Mouse (Mus musculus) kidney, postnatal 0 days (tissue): ENCODE measurements at regions not wholly inside any gene's neighbourhood (a gene's known extent, or its start where the extent isn't known, plus 50 kb on each side); places are given as distances from the start of the nearest gene placed in this dataset.

ENCODE experiments used
- ATAC-seq: fragments of 200-750 bp; cut with Nextera tagmentation; replicated peaks from 2 replicates; pipeline ENCODE4 v1.8.0; 2017; ENCODE audit warnings: low read depth, moderate number of reproducible peaks, moderate TSS enrichment, moderate library complexity; ENCODE audit not compliant: low FRiP score
- DNase-seq: peaks from one replicate; pipeline ENCODE4 v3.0.0-alpha.2; 2016; ENCODE audit warnings: low spot score
- H3K27ac ChIP-seq: fragments of 300-500 bp; sonication (generic); 2 replicates; pipeline ENCODE4 v1.5.1; 2014; ENCODE audit warnings: mild to moderate bottlenecking
- H3K27me3 ChIP-seq: fragments of 300-500 bp; sonication (generic); 2 replicates; pipeline ENCODE4 v1.6.1; 2014; ENCODE audit warnings: low read length, mixed read lengths; ENCODE audit not compliant: insufficient read depth
- H3K36me3 ChIP-seq: fragments of 300-500 bp; sonication (generic); 2 replicates; pipeline ENCODE4 v1.6.1; 2014; ENCODE audit warnings: low read length, mixed read lengths; ENCODE audit not compliant: insufficient read depth
- H3K4me1 ChIP-seq: fragments of 300-500 bp; sonication (generic); replicated peaks from 2 replicates; pipeline ENCODE4 v1.6.1; 2014; ENCODE audit warnings: antibody characterized with exemption, low read length, mixed read lengths; ENCODE audit not compliant: insufficient read depth
- H3K4me2 ChIP-seq: fragments of 300-500 bp; sonication (generic); 2 replicates; pipeline ENCODE4 v1.6.1; 2014; ENCODE audit warnings: mild to moderate bottlenecking, low read length, moderate library complexity, mixed read lengths
- H3K4me3 ChIP-seq: fragments of 300-500 bp; sonication (generic); replicated peaks from 2 replicates; pipeline ENCODE4 v1.5.1; 2014; ENCODE audit warnings: low read depth, low read length
- H3K9ac ChIP-seq: fragments of 300-500 bp; sonication (generic); 2 replicates; pipeline ENCODE4 v1.6.1; 2014; ENCODE audit warnings: low read depth, low read length
- H3K9me3 ChIP-seq: fragments of 300-500 bp; sonication (generic); replicated peaks from 2 replicates; pipeline ENCODE4 v1.6.1; 2016; ENCODE audit warnings: low read length, inconsistent platforms, mixed read lengths
- CTCF ChIP-seq: IDR thresholded peaks from 2 replicates; pipeline ENCODE4 v1.5.1; 2016; ENCODE audit warnings: antibody characterized with exemption, low read depth, mild to moderate bottlenecking, moderate library complexity
- WGBS: fragments of 180-500 bp; shearing (Covaris S2); extraction: QIAGEN DNeasy Blood & Tissue Kit; methylation state at CpG from one replicate; pipeline ENCODE4 v1.1.7; 2014; 5-methylcytosine and 5-hydroxymethylcytosine counted together

DNA sequence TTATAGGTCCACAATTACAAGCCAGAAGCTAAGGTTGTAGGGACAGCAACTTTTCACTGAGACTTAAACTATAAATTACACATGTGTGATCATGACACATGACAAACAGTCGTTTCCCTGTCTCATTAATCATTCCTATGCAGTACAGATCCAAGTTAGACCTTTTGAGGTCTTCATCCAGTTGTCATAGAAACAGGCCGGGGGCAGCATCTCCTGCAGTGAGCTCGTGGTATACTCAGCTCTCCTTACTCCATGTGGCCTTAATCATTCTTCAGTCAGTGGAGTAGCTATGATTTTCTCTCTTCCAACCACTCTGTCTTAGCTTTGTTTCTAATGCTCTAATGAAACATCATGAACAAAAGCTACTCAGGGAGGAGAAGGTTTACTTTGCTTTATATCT lies 178.1 kb downstream of the Ipo8 start:
- Histone ChIP-seq H3K36me3 (no peaks in the 10 kb centered on the region), H3K4me3 (no peak overlapping the region), H3K9ac (no peak overlapping the region), H3K27ac (no peak overlapping the region), H3K4me2 (no peak overlapping the region), H3K4me1 (no peaks in the 10 kb centered on the region), H3K27me3 (no peaks in the 10 kb centered on the region), H3K9me3 (no peaks in the 10 kb centered on the region)
- TF ChIP-seq CTCF = no peak
- WGBS = 25% methylated on average over 3 of the region's 3 CpGs
- DNase-seq (no peak), ATAC-seq (no peak)

DNA sequence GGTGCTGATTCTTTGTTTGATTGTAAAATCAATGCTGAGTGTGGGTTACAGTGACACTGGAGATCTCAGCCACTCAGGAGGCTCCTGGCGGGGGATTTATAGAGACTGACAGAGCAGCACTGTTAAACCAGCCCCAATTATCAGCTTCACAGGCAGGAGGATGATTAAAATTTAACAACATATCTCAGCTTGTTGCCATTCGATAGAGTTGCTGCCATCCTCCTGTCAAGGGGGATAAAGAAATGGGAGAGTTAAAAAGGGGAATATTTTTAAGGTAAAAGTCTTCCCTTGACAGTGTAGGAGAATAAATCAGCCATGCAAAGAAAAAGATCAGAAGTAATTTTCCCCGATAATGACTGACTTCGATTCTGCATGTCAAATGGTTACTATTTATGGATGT lies 178.8 kb downstream of the Ipo8 start:
- no peaks in the 10 kb centered on the region for H3K9me3 ChIP-seq
- no peaks in the 10 kb centered on the region for H3K27me3 ChIP-seq
- DNase-seq = no peak
- no peaks in the 10 kb centered on the region for H3K36me3 ChIP-seq
- no peak overlapping the region for H3K9ac ChIP-seq
- H3K4me3 ChIP-seq = no peak overlapping the region
- no peaks in the 10 kb centered on the region for H3K4me1 ChIP-seq
- no peak overlapping the region for H3K27ac ChIP-seq
- H3K4me2 ChIP-seq = no peak overlapping the region
- TF ChIP-seq CTCF = no peak
- 54% methylated on average over 4 of the region's 4 CpGs for WGBS
- ATAC-seq = no peak

DNA sequence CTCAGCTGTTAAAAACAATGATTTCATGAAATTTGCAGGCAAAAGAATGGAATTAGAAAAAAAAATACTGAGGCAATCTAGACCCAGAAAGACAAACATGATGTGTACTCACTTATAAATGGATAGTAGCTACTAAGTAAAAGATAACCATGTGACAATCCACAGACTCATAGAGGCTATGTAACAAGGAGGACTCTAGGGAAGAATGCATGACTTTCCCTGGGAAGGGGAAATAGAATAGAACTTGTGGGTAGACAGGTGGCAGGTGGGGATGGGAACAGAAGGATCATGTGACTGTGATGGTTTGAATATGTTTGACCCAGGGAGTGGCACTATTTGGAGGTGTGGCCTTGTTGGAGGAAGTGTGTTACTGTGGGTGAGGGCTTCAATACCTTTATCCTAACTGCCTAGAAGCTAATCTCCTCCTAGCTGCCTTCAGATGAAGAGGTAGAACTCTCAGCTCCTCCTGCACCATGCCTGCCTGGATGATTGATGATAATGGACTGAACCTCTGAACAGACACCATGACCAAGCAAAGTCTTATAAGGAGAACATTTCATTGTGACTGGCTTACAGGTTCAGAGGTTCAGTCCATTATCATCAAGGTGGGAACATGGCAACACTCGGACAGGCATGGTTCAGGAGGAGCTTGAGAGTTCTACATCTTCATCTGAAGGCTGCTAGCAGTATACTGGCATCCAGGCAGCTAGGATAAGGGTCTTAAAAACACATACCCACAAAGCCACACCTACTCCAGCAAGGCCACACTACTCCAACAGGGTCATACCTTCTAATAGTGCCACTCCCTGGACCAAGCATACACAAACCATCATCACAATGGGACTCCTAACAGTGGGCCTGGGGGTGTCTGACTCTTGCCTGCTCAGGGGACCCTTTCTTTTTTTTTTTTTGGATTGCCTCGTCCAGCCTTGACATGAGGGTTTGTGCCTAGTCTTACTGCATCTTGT lies 183.6 kb downstream of the Ipo8 start:
- no peak for ATAC-seq
- DNase-seq = no peak
- Histone ChIP-seq H3K9me3 (no peaks in the 10 kb centered on the region), H3K27ac (no peak overlapping the region), H3K36me3 (no peaks in the 10 kb centered on the region), H3K27me3 (no peaks in the 10 kb centered on the region), H3K9ac (no peak overlapping the region), H3K4me1 (no peaks in the 10 kb centered on the region), H3K4me3 (no peak overlapping the region), H3K4me2 (no peak overlapping the region)
- WGBS = 58% methylated on average over 2 of the region's 2 CpGs
- TF ChIP-seq CTCF = no peak

DNA sequence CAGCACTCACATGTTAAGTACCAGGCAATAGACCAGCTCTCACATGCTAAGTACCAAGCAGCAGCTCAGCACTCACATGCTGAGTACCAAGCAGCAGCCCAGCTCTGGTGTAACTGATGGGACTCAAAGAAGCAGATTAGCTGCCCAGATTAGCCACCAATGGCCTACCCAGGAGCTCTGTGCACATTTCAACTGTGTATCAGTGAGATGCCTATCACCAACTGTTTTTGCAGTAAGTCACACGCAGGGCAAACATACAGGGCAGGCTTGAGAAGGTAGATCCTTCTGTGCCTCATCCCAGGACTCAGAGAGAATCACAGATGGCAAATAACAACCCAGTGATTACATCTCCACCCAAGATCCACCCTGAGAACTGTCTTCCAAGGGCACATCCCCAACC lies 190.7 kb downstream of the Ipo8 start:
- no peak for TF ChIP-seq CTCF
- no peak overlapping the region for H3K4me2 ChIP-seq
- no peak for DNase-seq
- no peaks in the 10 kb centered on the region for H3K27me3 ChIP-seq
- no peak for ATAC-seq
- no peak overlapping the region for H3K27ac ChIP-seq
- no peaks in the 10 kb centered on the region for H3K36me3 ChIP-seq
- H3K4me3 ChIP-seq = no peak overlapping the region
- no peaks in the 10 kb centered on the region for H3K4me1 ChIP-seq
- no peaks in the 10 kb centered on the region for H3K9me3 ChIP-seq
- WGBS = 96% methylated on average over 1 of the region's 1 CpGs
- H3K9ac ChIP-seq = no peak overlapping the region

DNA sequence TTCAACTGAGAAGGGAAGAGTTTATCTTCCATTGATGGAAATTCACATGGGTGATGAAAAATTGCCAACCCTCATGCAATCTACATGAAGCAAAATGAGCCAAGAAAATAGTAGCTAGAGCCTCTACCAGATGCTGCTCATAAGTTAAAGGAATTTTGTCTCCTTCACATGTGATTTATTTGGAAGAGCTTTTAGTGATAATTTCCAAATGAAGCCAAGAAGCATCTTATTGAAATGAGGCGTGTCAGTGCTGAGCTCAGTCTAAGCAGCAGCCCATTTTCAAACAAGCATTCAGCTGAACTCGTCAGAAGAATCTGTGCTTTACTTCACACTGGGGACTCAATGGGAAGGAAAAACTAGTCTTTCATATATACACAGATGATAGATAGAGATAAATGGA lies 190.0 kb upstream of the Tmtc1 start:
- no peaks in the 10 kb centered on the region for H3K9me3 ChIP-seq
- 79% methylated on average over 2 of the region's 2 CpGs for WGBS
- H3K4me1 ChIP-seq = no peaks in the 10 kb centered on the region
- H3K36me3 ChIP-seq = no peaks in the 10 kb centered on the region
- no peak overlapping the region for H3K27ac ChIP-seq
- no peak overlapping the region for H3K9ac ChIP-seq
- no peaks in the 10 kb centered on the region for H3K27me3 ChIP-seq
- DNase-seq (no peak), ATAC-seq (no peak)
- TF ChIP-seq CTCF = no peak
- no peak overlapping the region for H3K4me2 ChIP-seq
- H3K4me3 ChIP-seq = no peak overlapping the region

DNA sequence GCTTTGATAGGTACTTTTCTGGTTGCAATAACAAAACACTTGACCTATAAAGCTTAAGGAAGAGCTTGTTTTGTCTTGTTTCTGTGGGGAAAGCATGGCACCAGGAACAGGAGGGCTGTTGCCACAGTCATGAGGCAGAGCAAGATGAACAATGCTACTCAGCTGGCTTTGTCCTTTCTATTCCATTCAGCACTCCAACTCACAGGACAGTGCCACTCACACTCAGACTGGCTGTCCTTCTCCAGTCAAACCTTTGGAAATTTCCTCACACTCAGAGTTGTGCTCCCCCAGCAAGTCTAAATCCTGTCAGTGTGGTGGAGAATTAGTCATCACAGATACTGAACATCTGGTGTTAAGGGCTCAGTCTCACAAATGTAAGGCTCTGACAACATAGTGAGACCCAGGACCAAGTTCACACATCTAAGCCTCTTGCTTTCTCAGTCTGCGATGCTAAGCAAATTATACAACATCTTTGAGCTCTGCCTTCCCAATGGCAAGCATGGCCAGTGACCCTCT lies 183.0 kb upstream of the Tmtc1 start:
- DNase-seq (peak; percentile 15), ATAC-seq (no peak)
- no peak overlapping the region for H3K27ac ChIP-seq
- H3K4me3 ChIP-seq = no peak overlapping the region
- H3K36me3 ChIP-seq = no peaks in the 10 kb centered on the region
- no peak for TF ChIP-seq CTCF
- no peaks in the 10 kb centered on the region for H3K4me1 ChIP-seq
- 86% methylated on average over 1 of the region's 1 CpGs for WGBS
- no peaks in the 10 kb centered on the region for H3K9me3 ChIP-seq
- H3K9ac ChIP-seq = no peak overlapping the region
- no peaks in the 10 kb centered on the region for H3K27me3 ChIP-seq
- H3K4me2 ChIP-seq = no peak overlapping the region
